10 mouse cellular contexts compared by ENCODE assay signal in genomic region chr1:87263796-87264133, GRCm38 (mm10). TPM values are rescaled to one million over a fixed set of nuclear protein-coding genes. Genes with fewer than 3 reads are reported as not detected.
A peak's percentile ranks its signal among the peaks of the same experiment; 100 is the strongest.
DNase-seq lines count a peak whose midpoint lies in the region; ATAC-seq and TF ChIP-seq lines count a peak whose summit lies in the region.
"Had no signal": no experiment of that assay in that cellular context is flagged by ENCODE, and none has a peak within 500 bp of the region (broad histone marks: within the 10 kb centered on the region; RNA-seq: fewer than 3 reads in every experiment).

No protein-coding gene starts in this region.

- H3K4me3 ChIP-seq in heart, postnatal 0 days (ENCODE audit: low read depth, low read length): peak overlapping the region; percentile 49
- peak overlapping the region; percentile 57 for H3K4me3 ChIP-seq in bone marrow macrophage, adult 2 months (ENCODE audit: insufficient read depth, low read length)
- peak overlapping the region; percentile 50 for H3K4me3 ChIP-seq in hindbrain, embryonic 13.5 days
- H3K4me3 ChIP-seq in midbrain, embryonic 13.5 days (replicated peaks): peak overlapping the region; percentile 49

- H3K9ac ChIP-seq in heart, postnatal 0 days (replicated peaks; ENCODE audit: low read depth, low read length): no peak overlapping the region
- peak overlapping the region; percentile 73 for H3K9ac ChIP-seq in hindbrain, embryonic 13.5 days
- peak overlapping the region; percentile 44 for H3K9ac ChIP-seq in midbrain, embryonic 13.5 days (replicated peaks)

- no peaks in the 10 kb centered on the region for H3K9me3 ChIP-seq in heart, postnatal 0 days (replicated peaks; ENCODE audit: control insufficient read depth, low read length)
- H3K9me3 ChIP-seq in hindbrain, embryonic 13.5 days: no peaks in the 10 kb centered on the region
- H3K9me3 ChIP-seq in midbrain, embryonic 13.5 days: no peaks in the 10 kb centered on the region

- WGBS in heart, postnatal 0 days: 8% methylated on average over 12 of the region's 12 CpGs
- under 1% methylated on average over 12 of the region's 12 CpGs for WGBS in hindbrain, embryonic 13.5 days
- under 1% methylated on average over 12 of the region's 12 CpGs for WGBS in midbrain, embryonic 13.5 days

- no peak for TF ChIP-seq EP300 in heart, postnatal 0 days (IDR thresholded peaks at IDR 0.05; ENCODE audit: low read depth)

- no peak for TF ChIP-seq CTCF in heart, postnatal 0 days (IDR thresholded peaks at IDR 0.05; ENCODE audit: low read depth)
- TF ChIP-seq CTCF in bone marrow macrophage, adult 2 months (IDR thresholded peaks at IDR 0.05; ENCODE audit: low read depth, low read length): no peak

- H3K4me1 ChIP-seq in heart, postnatal 0 days (ENCODE audit: control insufficient read depth, insufficient read depth): peaks cover 15% of the 10 kb centered on the region
- H3K4me1 ChIP-seq in bone marrow macrophage, adult 2 months (ENCODE audit: control insufficient read depth, insufficient read depth, low read length): peaks cover 6% of the 10 kb centered on the region
- H3K4me1 ChIP-seq in hindbrain, embryonic 13.5 days (replicated peaks): peaks cover 30% of the 10 kb centered on the region
- peaks cover 27% of the 10 kb centered on the region for H3K4me1 ChIP-seq in midbrain, embryonic 13.5 days (replicated peaks)

- H3K36me3 ChIP-seq in heart, postnatal 0 days (replicated peaks; ENCODE audit: control insufficient read depth, insufficient read depth, low read length): no peaks in the 10 kb centered on the region
- no peaks in the 10 kb centered on the region for H3K36me3 ChIP-seq in hindbrain, embryonic 13.5 days
- H3K36me3 ChIP-seq in midbrain, embryonic 13.5 days: no peaks in the 10 kb centered on the region

- no peak overlapping the region for H3K27ac ChIP-seq in heart, postnatal 0 days (ENCODE audit: low read depth)
- H3K27ac ChIP-seq in bone marrow macrophage, adult 2 months (ENCODE audit: insufficient read depth, low read depth, low read length): no peak overlapping the region
- no peak overlapping the region for H3K27ac ChIP-seq in hindbrain, embryonic 13.5 days
- H3K27ac ChIP-seq in midbrain, embryonic 13.5 days: no peak overlapping the region

- H3K27me3 ChIP-seq in heart, postnatal 0 days (ENCODE audit: control insufficient read depth, insufficient read depth, low read length): peaks cover 84% of the 10 kb centered on the region
- H3K27me3 ChIP-seq in hindbrain, embryonic 13.5 days: peaks cover 94% of the 10 kb centered on the region
- peaks cover 83% of the 10 kb centered on the region for H3K27me3 ChIP-seq in midbrain, embryonic 13.5 days

- no peak for TF ChIP-seq POLR2A in bone marrow macrophage, adult 2 months (IDR thresholded peaks at IDR 0.05; ENCODE audit: borderline replicate concordance, low read depth, low read length)

- DNase-seq in heart, postnatal 0 days (ENCODE audit: low spot score): no peak
- no peak for DNase-seq in heart, adult 11 months
- DNase-seq in adrenal gland, postnatal 10 days: no peak
- DNase-seq in cerebellum, adult 9-11 months: no peak
- DNase-seq in layer of hippocampus, postnatal 25 days (ENCODE audit: extremely low spot score in 1 of 2, low spot score in 1 of 2): no peak

- ATAC-seq in heart, postnatal 0 days (ENCODE audit: insufficient read depth, low read depth): no peak
- ATAC-seq in hindbrain, embryonic 13.5 days (ENCODE audit: low FRiP score): peak; percentile 68; the same call in 1 of the 2 replicates
- ATAC-seq in midbrain, embryonic 13.5 days: peak; percentile 57; the same call in 1 of the 2 replicates

- peak overlapping the region; percentile 74 for H3K4me2 ChIP-seq in heart, postnatal 0 days (ENCODE audit: low read depth, low read length)
- H3K4me2 ChIP-seq in hindbrain, embryonic 13.5 days: peak overlapping the region; percentile 96
- peak overlapping the region; percentile 91 for H3K4me2 ChIP-seq in midbrain, embryonic 13.5 days (replicated peaks)

RNA-seq across cellular contexts. Expression of gene Efhd1, which starts 0.4 kb away (rescaled TPM):
- 2.3 and 2.5 TPM in 2 replicates for total RNA-seq in heart, postnatal 0 days (2014; rRNA removed; ENCODE audit: low replicate concordance)
- polyA plus RNA-seq in heart, postnatal 0 days (2015; fragmentation: Nextera tagmentation; extraction: Ambion mirVana): 0.38 and 0.60 TPM in 2 replicates
- not detected in 2 replicates for polyA plus RNA-seq in bone marrow macrophage, adult 2 months (2012; ENCODE audit: insufficient read depth, insufficient read length, missing spikeins)
- 1.3 and 1.5 TPM in 2 replicates for polyA plus RNA-seq in hindbrain, embryonic 13.5 days (2015; fragmentation: Nextera tagmentation; extraction: Ambion mirVana)
- 0.51 and 1.0 TPM in 2 replicates for polyA plus RNA-seq in midbrain, embryonic 13.5 days (2015; fragmentation: Nextera tagmentation; extraction: Ambion mirVana)
- 100 to 1,000 TPM; 121 to 185 TPM for total RNA-seq in adrenal gland, postnatal 10 days (2021)
- total RNA-seq in layer of hippocampus, postnatal 25 days (2021): 10 to 100 TPM; 16.3 to 17.2 TPM
- total RNA-seq: MEL had no signal

RNA-seq across cellular contexts. Expression of gene Eif4e2, which starts 50.1 kb away (rescaled TPM):
- 54.9 and 56.2 TPM in 2 replicates for total RNA-seq in heart, postnatal 0 days (2014; rRNA removed; ENCODE audit: low replicate concordance)
- polyA plus RNA-seq in heart, postnatal 0 days (2015; fragmentation: Nextera tagmentation; extraction: Ambion mirVana): 76.2 and 80.9 TPM in 2 replicates
- 97.9 and 99.5 TPM in 2 replicates for polyA plus RNA-seq in bone marrow macrophage, adult 2 months (2012; ENCODE audit: insufficient read depth, insufficient read length, missing spikeins)
- polyA plus RNA-seq in hindbrain, embryonic 13.5 days (2015; fragmentation: Nextera tagmentation; extraction: Ambion mirVana): 105 and 106 TPM in 2 replicates
- 110 TPM in 2 replicates for polyA plus RNA-seq in midbrain, embryonic 13.5 days (2015; fragmentation: Nextera tagmentation; extraction: Ambion mirVana)
- total RNA-seq in adrenal gland, postnatal 10 days (2021): 10 to 100 TPM; 90.6 to 91.7 TPM
- 10 to 100 TPM; 59.6 to 66.5 TPM for total RNA-seq in layer of hippocampus, postnatal 25 days (2021)

RNA-seq across cellular contexts. Expression of gene Chrng, which starts 59.3 kb away (rescaled TPM):
- total RNA-seq in heart, postnatal 0 days (2014; rRNA removed; ENCODE audit: low replicate concordance): 1.5 TPM in 1 of 2 replicates, not detected in the other
- 0.05 and 0.25 TPM in 2 replicates for polyA plus RNA-seq in heart, postnatal 0 days (2015; fragmentation: Nextera tagmentation; extraction: Ambion mirVana)
- not detected in 2 replicates for polyA plus RNA-seq in bone marrow macrophage, adult 2 months (2012; ENCODE audit: insufficient read depth, insufficient read length, missing spikeins)
- polyA plus RNA-seq in hindbrain, embryonic 13.5 days (2015; fragmentation: Nextera tagmentation; extraction: Ambion mirVana): 0.35 and 0.58 TPM in 2 replicates
- not detected in 2 replicates for polyA plus RNA-seq in midbrain, embryonic 13.5 days (2015; fragmentation: Nextera tagmentation; extraction: Ambion mirVana)
- total RNA-seq in adrenal gland, postnatal 10 days (2021): under 1 TPM in 1 of 2 experiments, not detected in 1; 0.30 TPM
- total RNA-seq in layer of hippocampus, postnatal 25 days (2021): not detected
- total RNA-seq: MEL had no signal
- polyA plus RNA-seq: large intestine, adult 2 months had no signal
